Mouse (Mus musculus) kidney, postnatal 36 days (tissue): ENCODE results near the gene Matn1.
A peak's percentile ranks its signal among the peaks of the same experiment; 100 is the strongest.

ENCODE experiments used
- DNase-seq, 2 experiments: peaks; one replicate each; pipeline ENCODE4 v3.0.0; 2021 to 2022; ENCODE audit warnings: mixed read lengths in 2 of 2

Matn1 gene

GRCm38 (mm10) chr4:130944112-130944511 lies at the start of gene Matn1:
Matn1 (plus strand) TSS chr4:130944385.
- DNase-seq, result no peak

DNA sequence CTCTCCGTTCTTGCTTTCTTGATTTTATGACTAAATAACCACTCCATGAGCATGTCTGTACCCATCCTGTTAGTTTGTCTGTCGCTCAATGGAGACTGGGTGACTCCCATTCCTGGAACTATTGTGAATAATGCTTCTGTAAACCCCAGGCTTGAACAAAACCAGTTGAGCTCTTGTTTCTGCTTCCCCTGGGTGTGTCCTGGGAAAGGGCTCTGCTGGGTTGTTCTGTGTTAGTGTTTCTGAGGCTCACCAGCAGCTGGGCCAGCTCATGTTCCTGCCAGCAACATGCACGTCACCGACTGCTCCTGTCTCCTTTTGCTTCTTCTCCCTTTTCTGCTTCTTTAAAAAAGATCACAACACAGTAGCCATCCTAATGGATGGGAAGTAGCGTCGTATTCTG lies 48.5 kb upstream of the Matn1 start:
- no peak for DNase-seq

DNA sequence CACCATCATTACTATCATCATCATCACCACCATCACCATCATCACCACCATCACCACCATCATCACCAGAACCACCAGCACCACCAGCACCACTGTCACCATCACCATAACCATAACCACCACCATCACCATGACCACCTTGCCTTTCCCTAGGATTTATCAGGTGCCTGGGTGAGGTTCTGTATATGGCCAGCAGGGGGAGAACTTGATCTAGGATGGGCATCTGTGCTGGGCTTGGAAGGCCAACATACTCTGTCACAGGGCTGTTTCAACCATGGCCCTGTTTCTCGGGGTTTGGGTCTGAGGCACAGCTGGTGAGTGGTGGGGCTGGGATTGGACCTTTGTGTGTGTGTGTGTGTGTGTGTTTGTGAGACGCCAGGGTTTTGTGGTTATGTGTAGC lies 47.8 kb upstream of the Matn1 start:
- peak in 1 of 2 experiments; percentile 62 for DNase-seq

DNA sequence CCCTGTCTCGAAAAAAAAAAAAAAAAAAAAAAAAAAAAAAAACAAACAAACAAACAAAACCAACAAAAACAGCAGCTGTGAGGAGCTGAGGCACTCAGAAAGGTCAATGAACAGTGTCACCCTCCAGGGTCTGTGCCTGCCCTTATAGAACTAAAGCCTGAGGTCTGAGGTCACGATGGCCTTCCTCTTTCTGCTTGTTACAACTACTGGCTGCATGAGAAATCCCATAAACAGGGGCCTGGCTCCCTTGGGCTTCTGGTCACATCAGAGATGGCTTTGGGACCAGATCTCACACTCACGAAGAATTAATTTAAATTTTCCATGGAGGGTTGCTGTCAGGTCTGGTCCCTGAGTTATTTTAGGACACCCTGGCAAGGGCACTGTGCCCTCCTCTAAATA lies 44.8 kb upstream of the Matn1 start:
- no peak for DNase-seq

DNA sequence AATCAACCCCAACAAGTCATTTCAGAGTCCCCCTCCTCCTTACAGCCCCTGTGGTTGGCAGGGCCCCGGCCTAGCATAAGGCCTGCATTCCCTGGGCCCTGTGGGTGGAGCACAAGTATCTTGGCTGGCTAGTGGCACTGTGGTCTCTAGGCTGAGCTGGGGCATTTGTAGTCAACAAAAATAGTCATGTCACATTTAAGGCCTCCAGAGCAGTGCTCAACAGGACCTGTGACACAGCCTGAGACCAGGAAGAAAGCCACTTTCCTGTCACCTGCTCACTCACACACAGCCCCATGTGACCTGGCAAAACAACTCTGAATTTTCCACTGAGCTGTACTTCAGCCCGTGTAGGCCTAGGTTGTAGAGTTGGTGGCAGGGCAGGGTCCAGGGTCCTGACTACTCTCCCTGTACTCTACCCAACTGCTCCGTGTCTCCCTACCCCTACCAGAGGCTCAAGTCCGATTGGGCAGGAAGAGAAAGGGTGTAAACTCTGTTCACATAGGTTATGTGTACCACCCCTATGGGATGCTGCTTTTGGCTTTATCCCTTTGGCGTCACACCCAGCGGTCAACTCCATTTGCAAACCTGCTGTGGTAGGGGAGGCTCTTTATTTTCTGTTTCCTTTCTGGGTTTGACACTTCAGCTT lies 44.3 kb upstream of the Matn1 start:
- DNase-seq, result peak; percentile 53 to 62

- no peak for DNase-seq
Observed at GRCm38 (mm10) chr4:130900746-130901145, 43.4 kb upstream of the Matn1 start.

DNA sequence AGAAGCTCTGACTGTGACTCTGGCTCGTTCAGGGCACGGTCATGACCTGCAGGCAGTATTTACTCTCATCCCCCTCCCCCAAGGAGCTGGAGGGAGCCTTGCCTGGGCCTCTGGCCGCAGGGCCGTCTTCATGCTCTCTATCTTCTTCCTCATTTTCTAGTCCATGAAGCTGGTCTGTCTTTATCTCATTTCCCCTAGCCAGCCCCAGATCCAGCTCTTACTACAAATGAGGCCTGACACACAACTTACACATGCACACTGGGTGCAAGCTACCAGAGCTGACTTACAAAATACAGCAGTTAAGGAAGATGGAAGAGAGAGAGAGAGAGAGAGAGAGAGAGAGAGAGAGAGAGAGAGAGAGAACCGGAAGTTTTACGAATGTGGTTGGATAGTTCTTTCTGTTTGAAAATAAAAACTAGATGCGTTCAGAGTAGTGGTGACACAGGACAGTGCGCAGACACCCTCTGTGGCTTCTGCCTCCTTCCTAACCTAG lies 41.9 kb upstream of the Matn1 start:
- no peak for DNase-seq

DNA sequence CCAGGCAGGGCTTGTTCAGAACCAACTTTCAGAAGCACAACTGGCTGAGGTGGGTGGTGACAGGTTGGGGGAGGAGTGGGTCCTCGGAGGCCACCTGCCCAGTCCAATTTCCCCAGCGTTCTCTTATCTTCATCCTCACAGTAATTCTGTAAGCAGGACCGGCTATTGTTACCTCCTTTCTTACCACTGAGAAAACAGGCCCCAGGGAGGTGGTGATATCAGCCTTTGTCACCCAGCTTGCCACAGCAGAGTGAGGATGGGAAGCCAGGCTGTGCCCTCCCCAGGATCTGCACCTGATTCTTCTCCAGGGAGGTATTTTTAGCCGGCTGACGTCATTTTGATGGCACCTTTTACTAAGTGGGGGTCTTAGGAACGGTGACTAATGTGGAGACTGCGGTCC lies 39.2 kb upstream of the Matn1 start:
- DNase-seq, result no peak

DNA sequence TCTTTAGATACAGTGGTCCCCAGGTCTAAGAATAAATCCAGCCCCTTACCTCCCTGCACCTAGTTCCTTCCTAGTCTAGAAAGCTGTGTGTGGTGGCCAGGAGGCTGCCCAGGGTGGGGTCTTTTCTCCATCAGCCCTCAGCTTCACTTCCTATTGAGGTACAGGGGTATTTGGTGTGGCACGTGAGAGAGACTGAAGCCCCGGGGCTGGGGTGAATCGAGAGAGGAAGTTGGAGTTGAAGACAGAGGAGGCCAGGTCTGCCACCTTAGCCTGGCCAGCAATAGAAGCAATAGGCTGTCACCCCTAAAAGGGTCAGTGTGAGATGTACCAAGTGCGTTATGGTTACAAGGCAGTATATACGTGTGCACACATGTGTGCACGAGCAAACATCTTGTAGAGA lies 38.3 kb upstream of the Matn1 start:
- DNase-seq, result no peak

GRCm38 (mm10) chr4:130906296-130906695 lies 37.9 kb upstream of the Matn1 start:
- DNase-seq, result peak; percentile 39 to 65

DNA sequence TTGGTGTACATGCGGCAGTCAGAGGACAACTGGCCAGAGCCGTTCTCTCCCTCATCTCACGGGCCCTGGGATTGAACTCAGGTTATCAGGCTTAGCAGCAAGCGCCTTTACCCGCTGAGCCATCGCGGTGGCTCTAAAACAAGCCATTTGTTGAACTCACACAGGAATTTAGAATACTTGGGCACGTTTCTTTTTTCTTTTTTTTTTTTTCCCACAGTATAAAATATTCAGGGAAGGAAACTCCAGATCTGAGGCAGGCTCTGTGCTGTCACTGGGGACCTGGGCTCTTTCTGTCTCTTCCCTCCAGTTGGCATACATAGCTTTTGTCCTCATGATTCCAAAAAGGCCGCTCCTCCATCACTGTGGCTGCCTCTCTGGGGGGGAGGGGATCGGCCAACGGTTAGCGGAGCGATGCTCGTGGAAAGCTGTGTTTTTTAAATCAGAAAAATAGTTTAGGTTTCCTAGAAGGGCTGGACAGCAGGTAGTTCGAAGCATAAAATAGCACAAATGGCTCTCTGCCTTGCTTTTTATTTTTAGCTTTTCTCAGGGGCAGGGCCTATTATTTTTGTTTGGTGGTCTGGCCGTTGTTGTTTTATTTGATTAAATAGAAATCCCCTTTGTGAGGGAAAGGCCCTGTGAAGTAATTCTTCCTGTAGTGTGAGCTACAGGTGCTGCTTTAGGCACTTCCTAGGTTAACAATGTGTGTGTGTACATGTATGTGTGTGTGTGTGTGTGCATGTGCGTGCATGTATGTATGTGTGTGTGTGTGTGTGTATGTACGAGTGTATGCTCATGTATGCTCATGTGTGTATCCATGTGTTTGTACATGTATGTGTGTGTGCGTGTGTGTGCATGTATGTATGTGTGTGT lies 36.8 kb upstream of the Matn1 start:
- no peak for DNase-seq

- DNase-seq, result no peak
Observed at GRCm38 (mm10) chr4:130908133-130908532, 36.1 kb upstream of the Matn1 start.

DNA sequence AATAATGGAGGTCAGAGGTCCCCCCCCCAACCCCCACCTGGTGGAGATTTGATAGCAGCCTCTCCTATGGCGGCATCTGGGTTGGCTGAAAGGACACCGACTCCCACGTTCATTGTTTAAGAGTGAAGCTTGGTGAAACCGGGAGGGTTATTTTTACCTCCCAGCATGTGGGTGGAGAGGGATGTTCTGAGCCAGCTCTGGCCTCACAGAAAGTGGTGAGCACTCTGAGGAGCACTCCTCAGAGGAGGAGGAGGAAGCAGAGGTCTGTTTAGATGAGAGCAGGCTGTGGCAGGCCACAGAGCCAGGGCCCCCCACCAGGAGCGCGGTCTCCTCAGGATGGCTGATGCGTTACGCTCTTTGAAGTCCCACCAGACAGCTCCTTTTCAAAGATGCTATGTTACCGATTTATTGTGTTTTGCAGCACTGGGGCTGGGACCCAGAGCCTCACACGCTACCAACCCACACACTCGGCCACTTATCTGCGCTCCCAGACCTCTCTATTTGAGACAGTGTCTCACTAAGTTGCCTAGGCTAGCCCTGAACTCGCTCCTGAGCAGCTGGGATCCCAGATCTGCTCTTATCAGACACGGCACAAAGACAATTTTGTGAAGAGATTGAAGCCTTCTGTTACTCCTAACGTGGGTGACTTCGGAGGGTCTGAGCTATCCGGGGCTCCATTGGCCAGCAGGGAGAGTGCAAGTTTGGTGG lies 34.9 kb upstream of the Matn1 start:
- no peak for DNase-seq

DNA sequence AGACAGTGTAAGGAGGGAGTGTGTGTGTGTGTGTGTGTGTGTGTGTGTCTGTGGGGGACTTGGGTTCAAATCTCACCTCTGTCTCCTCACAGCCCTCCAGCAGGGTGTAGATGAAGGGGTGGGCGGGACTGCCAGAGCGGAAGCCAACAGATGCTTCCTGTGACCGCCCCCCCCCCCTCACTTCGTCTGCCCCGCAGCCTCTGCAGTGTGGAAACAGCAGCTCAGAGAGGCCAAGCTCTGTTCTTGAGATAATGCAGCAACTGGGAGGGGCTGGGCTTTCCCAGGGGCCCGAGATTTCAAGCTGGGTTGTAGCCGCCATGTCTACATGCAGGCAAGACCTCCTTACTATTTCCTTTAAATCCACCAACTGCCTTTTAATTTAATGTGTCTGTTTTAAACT lies 33.5 kb upstream of the Matn1 start:
- no peak for DNase-seq

- no peak for DNase-seq
Observed at GRCm38 (mm10) chr4:130912626-130913025, 31.6 kb upstream of the Matn1 start.

- peak; percentile 8 to 25 for DNase-seq
Observed at GRCm38 (mm10) chr4:130913077-130913476, 31.1 kb upstream of the Matn1 start, which contains the start of gene Laptm5. Laptm5 (plus strand) TSS chr4:130913125.

- no peak for DNase-seq
Observed at GRCm38 (mm10) chr4:130913511-130913910, 30.7 kb upstream of the Matn1 start.

DNA sequence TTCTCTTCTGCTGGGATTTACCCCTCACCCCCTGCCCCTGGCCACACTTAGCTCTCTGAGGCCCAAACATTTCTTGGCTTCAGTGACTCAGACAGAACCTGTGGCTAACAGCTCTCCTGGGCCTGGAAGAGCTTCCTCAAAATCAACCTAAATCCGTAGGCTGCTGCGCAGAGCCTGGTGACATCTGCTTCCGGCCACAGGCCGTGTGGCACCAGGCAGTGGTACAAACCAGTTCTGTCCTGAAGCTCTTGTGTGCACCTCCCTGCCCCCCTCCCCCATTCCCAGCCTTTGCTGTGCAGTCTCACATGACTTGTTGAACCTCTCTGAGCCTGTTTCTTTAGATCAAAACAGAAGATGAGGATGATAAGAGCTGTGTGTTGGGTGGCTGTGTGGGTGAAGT lies 30.2 kb upstream of the Matn1 start:
- DNase-seq, result peak; percentile 5 to 14

GRCm38 (mm10) chr4:130914527-130914926 lies 29.7 kb upstream of the Matn1 start:
- no peak for DNase-seq

DNA sequence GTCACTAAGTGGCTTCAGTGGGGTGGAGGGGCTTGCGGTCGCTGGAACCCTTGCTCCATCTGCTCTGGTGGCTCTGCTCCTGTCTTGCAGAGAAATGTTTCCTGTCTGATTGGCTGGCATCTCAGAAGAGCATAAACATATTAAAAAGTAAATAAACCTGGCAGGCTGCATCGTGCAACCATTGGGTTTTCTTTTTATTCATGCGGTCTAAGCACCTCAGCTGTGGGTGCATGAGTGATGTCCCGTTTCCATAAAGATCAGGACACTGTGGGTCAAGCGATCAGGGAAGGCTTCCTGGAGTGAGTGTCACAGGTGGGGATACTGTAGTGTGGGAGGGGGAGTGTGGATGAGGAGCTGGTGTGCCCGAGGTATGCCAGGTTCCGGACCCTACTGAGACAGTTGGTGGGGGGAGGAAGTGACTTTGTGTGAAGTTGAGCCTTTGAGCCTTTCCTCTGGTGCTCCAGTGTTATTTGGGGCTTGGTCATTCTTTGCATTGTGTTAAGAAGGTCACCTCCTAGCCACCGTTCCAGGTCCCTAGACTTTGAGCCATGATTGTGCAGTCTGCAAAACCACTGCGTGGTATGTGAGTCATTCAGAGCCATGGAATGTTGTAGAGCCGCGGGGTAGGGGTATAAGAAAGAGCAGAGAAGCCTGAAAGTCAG lies 29.0 kb upstream of the Matn1 start:
- no peak for DNase-seq

- DNase-seq, result no peak
Observed at GRCm38 (mm10) chr4:130915668-130916035, 28.5 kb upstream of the Matn1 start.

DNA sequence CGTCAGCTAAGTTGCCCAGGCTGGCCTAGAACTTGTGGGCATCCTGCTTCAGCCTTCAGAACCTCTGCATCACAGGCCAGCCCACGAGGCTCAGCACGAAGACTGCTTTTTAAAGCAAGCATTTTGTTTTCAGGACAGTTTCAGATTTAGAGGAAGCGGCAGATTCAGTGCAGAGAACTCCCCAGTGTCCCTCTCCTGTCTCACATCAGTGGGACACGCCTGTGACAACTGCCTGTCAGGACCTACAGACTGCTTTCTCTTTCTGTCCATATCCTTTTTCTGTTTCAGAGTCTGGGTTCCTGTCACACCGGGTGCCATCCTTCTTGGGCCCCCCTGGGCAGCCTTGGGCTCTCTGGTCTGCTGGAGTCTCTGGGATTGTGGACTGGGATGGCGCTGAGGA lies 27.5 kb upstream of the Matn1 start:
- no peak for DNase-seq

- DNase-seq, result no peak
Observed at GRCm38 (mm10) chr4:130917564-130917963, 26.6 kb upstream of the Matn1 start.
